Mouse (Mus musculus): ENCODE results near the gene Polr1a. TPM values are rescaled to one million over a fixed set of nuclear protein-coding genes. Genes with fewer than 3 reads are reported as not detected.

Gene Polr1a
- polyA plus RNA-seq, 1 experiment from 2014 or later = 42.0 TPM

- no peaks in the 10 kb centered on the region for H3K9me3 ChIP-seq (replicated peaks)
- peak; percentile 45 for DNase-seq (ENCODE audit: low spot score)
These were observed 19.1 kb downstream of the Polr1a start for GRCm38 (mm10) chr6:71927911-71928310.

DNA sequence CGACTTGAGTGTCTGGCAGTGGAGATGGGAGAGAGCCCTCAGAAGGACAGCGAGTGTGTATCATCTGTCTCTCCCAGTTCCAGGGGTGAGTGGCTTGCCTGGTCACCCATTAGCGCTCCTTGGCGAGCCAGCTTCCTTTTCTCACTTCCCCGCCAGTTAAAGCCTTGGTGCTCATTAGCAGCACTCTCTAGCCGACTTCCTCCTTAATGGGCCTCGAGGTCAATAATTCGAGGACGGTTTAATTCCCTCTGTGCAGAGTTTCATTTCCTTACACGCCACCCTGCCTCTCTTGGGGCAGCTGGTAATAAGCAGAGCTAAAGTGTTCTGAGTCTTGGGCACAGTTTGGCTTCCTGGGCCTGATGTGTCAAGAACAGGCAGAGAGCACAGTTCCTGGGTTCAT, 21.2 kb downstream of the Polr1a start:
- peaks cover 93% of the 10 kb centered on the region for H3K36me3 ChIP-seq
- H3K27me3 ChIP-seq (ENCODE audit: low read depth, poor library complexity, severe bottlenecking) = no peaks in the 10 kb centered on the region
- no peak for DNase-seq (ENCODE audit: low spot score)
- 79% methylated on average over 10 of the region's 10 CpGs for WGBS
- H3K9me3 ChIP-seq (replicated peaks) = no peaks in the 10 kb centered on the region
- H3K4me1 ChIP-seq = peaks cover 13% of the 10 kb centered on the region; the same call in 1 of the 2 replicates
- H3K4me3 ChIP-seq = no peak overlapping the region
- peak overlapping the region; percentile 46; the same call in 1 of the 2 replicates for H3K27ac ChIP-seq

More at GRCm38 (mm10) chr6:71927911-71928310, 19.1 kb downstream of the Polr1a start:
- no peak overlapping the region for H3K27ac ChIP-seq
- H3K4me3 ChIP-seq = no peak overlapping the region
- no peaks in the 10 kb centered on the region for H3K27me3 ChIP-seq (ENCODE audit: low read depth, poor library complexity, severe bottlenecking)
- peaks cover 96% of the 10 kb centered on the region for H3K36me3 ChIP-seq
- peaks cover 13% of the 10 kb centered on the region; the same call in 1 of the 2 replicates for H3K4me1 ChIP-seq

DNA sequence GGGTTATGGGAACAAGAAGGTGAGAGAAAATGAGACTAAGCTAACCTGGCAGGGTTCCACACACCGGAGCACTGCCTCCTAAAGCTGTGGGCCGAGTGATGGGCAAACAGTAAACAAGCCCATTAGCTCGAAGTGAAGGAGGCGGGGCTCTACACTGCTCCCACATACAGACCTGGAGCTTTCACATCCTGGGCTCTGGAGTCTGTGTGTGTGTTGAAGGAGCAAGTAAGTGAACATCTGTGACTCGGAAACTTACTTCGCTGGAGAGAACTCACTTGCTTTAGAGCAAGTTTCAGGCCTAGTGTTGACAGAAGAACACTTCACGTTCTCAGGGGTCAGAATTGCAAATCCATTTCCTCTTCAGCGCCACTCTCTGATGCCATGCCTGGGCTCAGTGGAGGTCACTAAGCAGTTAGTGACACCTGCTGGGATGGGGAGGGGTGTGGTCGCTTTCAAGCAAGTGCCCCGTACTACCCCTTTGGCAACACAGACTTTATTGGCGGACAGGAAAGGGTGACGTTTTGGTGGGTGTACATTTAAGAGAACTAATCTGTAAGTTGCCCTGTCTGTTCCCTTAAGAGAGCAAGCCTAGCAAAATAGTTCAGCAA, 22.1 kb downstream of the Polr1a start:
- H3K9me3 ChIP-seq (replicated peaks) = no peaks in the 10 kb centered on the region
- H3K4me3 ChIP-seq = no peak overlapping the region
- peaks cover 93% of the 10 kb centered on the region for H3K36me3 ChIP-seq
- H3K4me1 ChIP-seq = peaks cover 13% of the 10 kb centered on the region; the same call in 1 of the 2 replicates
- no peak for DNase-seq (ENCODE audit: low spot score)
- H3K27me3 ChIP-seq (ENCODE audit: low read depth, poor library complexity, severe bottlenecking) = no peaks in the 10 kb centered on the region
- peak overlapping the region; percentile 46; the same call in 1 of the 2 replicates for H3K27ac ChIP-seq
- WGBS = 89% methylated on average over 12 of the region's 12 CpGs

DNA sequence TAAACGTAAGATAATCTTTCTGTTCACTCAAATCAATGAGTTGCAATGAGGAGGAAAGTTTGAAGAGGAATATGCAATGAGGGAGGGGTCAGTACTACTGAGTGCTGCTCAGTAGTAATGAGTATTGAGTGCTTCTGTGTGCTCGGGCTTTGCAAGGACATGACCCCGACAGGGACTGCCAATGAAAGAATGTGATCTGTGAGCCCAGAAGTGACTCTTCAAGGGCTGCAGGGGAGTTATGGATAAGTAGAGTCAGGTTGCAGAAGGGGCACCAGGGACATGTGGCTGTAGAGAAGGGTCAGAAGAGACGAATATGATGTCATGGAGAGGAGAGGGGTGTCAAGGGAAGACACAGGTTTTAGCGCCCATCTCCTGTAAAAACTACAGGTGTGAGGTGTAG, 23.5 kb downstream of the Polr1a start:
- peaks cover 93% of the 10 kb centered on the region for H3K36me3 ChIP-seq
- DNase-seq (ENCODE audit: low spot score) = no peak
- WGBS = 86% methylated on average over 5 of the region's 5 CpGs

DNA sequence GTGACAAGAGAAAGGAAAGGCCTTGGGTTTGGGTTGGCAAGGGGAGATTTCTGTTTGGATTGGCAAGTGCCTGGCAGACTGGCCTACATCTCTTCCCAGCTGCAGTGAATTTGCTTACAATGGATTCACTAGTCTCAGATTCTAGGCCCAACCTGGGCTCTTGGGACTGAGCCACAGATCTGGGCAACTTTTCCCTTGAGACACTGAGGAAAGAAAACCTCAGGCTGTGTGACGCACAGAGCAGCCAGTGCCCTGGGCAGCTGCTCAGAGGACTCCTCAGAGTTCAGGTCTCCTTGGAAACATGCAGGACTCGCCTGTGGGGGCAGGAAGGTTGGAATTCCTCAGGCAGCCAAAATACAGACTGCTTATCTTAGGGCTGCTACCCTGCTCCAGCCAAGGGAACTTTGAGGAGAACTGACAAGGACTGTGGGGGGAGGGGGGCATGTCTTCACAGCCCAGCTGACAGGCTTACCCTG, 25.3 kb downstream of the Polr1a start:
- WGBS = 71% methylated on average over 2 of the region's 2 CpGs
- no peak for DNase-seq (ENCODE audit: low spot score)
- Histone ChIP-seq H3K9me3 (replicated peaks) (no peaks in the 10 kb centered on the region), H3K27me3 (ENCODE audit: low read depth, poor library complexity, severe bottlenecking) (no peaks in the 10 kb centered on the region), H3K4me3 (no peak overlapping the region), H3K27ac (0 out of 2 replicates have a peak overlapping the region, but pooled peaks have one; percentile 10), H3K4me1 (peaks cover 13% of the 10 kb centered on the region; the same call in 1 of the 2 replicates), H3K36me3 (peaks cover 96% of the 10 kb centered on the region)

More for the DNA sequence above, 23.5 kb downstream of the Polr1a start:
- no peaks in the 10 kb centered on the region for H3K9me3 ChIP-seq (replicated peaks)
- H3K4me3 ChIP-seq = no peak overlapping the region
- H3K27ac ChIP-seq = no peak overlapping the region
- H3K27me3 ChIP-seq (ENCODE audit: low read depth, poor library complexity, severe bottlenecking) = no peaks in the 10 kb centered on the region
- H3K4me1 ChIP-seq = peaks cover 13% of the 10 kb centered on the region; the same call in 1 of the 2 replicates

- peaks cover 92% of the 10 kb centered on the region for H3K36me3 ChIP-seq
- 92% methylated on average over 2 of the region's 2 CpGs for WGBS
These were observed 26.9 kb downstream of the Polr1a start for GRCm38 (mm10) chr6:71935737-71936136.

GRCm38 (mm10) chr6:71940912-71941311, 32.1 kb downstream of the Polr1a start:
- Histone ChIP-seq H3K27ac (peak overlapping the region; percentile 71; the same call in 1 of the 2 replicates), H3K36me3 (peaks cover 84% of the 10 kb centered on the region), H3K9me3 (replicated peaks) (no peaks in the 10 kb centered on the region), H3K27me3 (ENCODE audit: low read depth, poor library complexity, severe bottlenecking) (no peaks in the 10 kb centered on the region), H3K4me3 (no peak overlapping the region), H3K4me1 (peaks cover 10% of the 10 kb centered on the region)
- 54% methylated on average over 6 of the region's 6 CpGs for WGBS
- DNase-seq (ENCODE audit: low spot score) = no peak

More at GRCm38 (mm10) chr6:71935737-71936136, 26.9 kb downstream of the Polr1a start:
- H3K4me1 ChIP-seq = peaks cover 6% of the 10 kb centered on the region
- no peak overlapping the region for H3K27ac ChIP-seq
- H3K27me3 ChIP-seq (ENCODE audit: low read depth, poor library complexity, severe bottlenecking) = no peaks in the 10 kb centered on the region
- DNase-seq (ENCODE audit: low spot score) = no peak
- no peaks in the 10 kb centered on the region for H3K9me3 ChIP-seq (replicated peaks)
- H3K4me3 ChIP-seq = no peak overlapping the region

- WGBS = 96% methylated on average over 6 of the region's 6 CpGs
- Histone ChIP-seq H3K9me3 (replicated peaks) (no peaks in the 10 kb centered on the region), H3K27ac (no peak overlapping the region), H3K4me3 (no peak overlapping the region), H3K27me3 (ENCODE audit: low read depth, poor library complexity, severe bottlenecking) (no peaks in the 10 kb centered on the region), H3K36me3 (peaks cover 84% of the 10 kb centered on the region), H3K4me1 (peaks cover 10% of the 10 kb centered on the region)
- no peak for DNase-seq (ENCODE audit: low spot score)
These were observed 36.2 kb downstream of the Polr1a start for GRCm38 (mm10) chr6:71945101-71945500.

DNA sequence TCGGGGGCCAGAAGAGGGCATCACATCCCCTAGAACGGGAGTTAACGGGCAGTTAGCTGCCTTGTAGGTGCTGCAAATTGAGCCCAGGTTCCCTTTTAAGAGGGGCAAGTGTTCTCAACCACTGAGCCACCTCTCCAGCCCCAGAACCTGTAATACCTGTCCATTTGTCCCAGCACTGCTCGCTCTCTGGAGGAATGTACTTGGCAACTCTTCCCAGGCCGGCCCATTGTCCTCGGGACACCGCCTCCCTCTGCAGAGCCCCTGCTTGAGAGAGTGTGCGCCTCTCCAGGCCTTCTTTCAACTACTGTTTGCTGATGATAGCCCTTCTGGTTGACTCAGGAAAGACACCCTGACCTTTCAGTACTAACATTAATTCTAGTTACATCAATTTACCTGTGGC, 37.3 kb downstream of the Polr1a start:
- Histone ChIP-seq H3K4me3 (no peak overlapping the region), H3K27me3 (ENCODE audit: low read depth, poor library complexity, severe bottlenecking) (no peaks in the 10 kb centered on the region), H3K4me1 (peaks cover 2% of the 10 kb centered on the region), H3K36me3 (peaks cover 84% of the 10 kb centered on the region), H3K9me3 (replicated peaks) (no peaks in the 10 kb centered on the region), H3K27ac (no peak overlapping the region)
- DNase-seq (ENCODE audit: low spot score) = no peak
- 96% methylated on average over 8 of the region's 8 CpGs for WGBS

- Histone ChIP-seq H3K4me3 (no peak overlapping the region), H3K36me3 (peaks cover 91% of the 10 kb centered on the region), H3K27me3 (ENCODE audit: low read depth, poor library complexity, severe bottlenecking) (no peaks in the 10 kb centered on the region), H3K9me3 (replicated peaks) (no peaks in the 10 kb centered on the region), H3K27ac (no peak overlapping the region), H3K4me1 (no peaks in the 10 kb centered on the region)
- DNase-seq (ENCODE audit: low spot score) = no peak
- WGBS = 83% methylated on average over 3 of the region's 3 CpGs
These were observed 40.9 kb downstream of the Polr1a start for GRCm38 (mm10) chr6:71949721-71950120.

DNA sequence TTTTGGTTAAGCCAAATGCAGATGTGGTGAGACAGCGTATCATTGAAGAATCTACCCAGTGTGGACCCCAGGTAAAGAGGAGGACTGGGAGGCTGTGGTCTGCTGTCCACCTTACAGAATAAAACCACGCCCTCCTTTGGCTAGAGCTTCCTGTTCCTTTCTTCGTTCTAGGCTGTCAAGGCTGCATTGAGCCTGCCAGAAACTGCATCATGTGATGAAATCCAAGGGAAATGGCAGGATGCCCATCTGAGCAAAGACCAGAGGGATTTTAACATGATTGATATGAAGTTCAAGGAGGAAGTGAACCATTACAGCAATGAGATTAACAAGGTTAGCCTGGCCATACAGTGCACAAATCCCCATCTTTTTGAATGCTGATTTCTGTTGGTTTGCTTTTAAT, 41.7 kb downstream of the Polr1a start:
- H3K9me3 ChIP-seq (replicated peaks) = no peaks in the 10 kb centered on the region
- H3K4me1 ChIP-seq = no peaks in the 10 kb centered on the region
- H3K27me3 ChIP-seq (ENCODE audit: low read depth, poor library complexity, severe bottlenecking) = no peaks in the 10 kb centered on the region
- DNase-seq (ENCODE audit: low spot score) = no peak
- 95% methylated on average over 3 of the region's 3 CpGs for WGBS
- H3K27ac ChIP-seq = no peak overlapping the region
- H3K4me3 ChIP-seq = no peak overlapping the region
- H3K36me3 ChIP-seq = peaks cover 92% of the 10 kb centered on the region

DNA sequence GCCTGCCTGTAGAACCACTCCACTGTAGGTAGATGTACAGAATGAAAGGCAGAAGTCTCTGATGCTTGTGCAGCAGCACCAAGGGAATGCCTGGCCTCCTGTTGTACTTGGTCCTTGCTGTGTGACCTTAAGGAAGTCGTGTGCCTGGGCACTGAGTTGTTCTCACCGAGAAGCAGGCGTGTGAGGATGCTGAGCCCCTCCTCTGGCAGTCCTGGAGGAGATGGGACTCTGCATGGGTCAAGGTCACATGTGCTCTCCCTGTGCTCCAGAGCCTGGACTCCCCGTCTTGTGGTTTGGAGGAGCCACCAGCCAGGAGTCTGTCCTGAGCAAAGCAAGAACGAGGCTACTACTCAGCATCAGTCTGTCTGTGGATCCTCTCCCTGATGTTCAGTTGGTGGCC, 42.3 kb downstream of the Polr1a start:
- Histone ChIP-seq H3K4me3 (no peak overlapping the region), H3K4me1 (no peaks in the 10 kb centered on the region), H3K36me3 (peaks cover 86% of the 10 kb centered on the region), H3K9me3 (replicated peaks) (no peaks in the 10 kb centered on the region), H3K27ac (no peak overlapping the region), H3K27me3 (ENCODE audit: low read depth, poor library complexity, severe bottlenecking) (no peaks in the 10 kb centered on the region)
- 90% methylated on average over 5 of the region's 5 CpGs for WGBS
- DNase-seq (ENCODE audit: low spot score) = no peak

- no peak for DNase-seq (ENCODE audit: low spot score)
- no peaks in the 10 kb centered on the region for H3K9me3 ChIP-seq (replicated peaks)
- no peak overlapping the region for H3K4me3 ChIP-seq
- H3K36me3 ChIP-seq = peaks cover 41% of the 10 kb centered on the region
- no peaks in the 10 kb centered on the region for H3K4me1 ChIP-seq
- no peaks in the 10 kb centered on the region for H3K27me3 ChIP-seq (ENCODE audit: low read depth, poor library complexity, severe bottlenecking)
- 93% methylated on average over 5 of the region's 5 CpGs for WGBS
- H3K27ac ChIP-seq = no peak overlapping the region
These were observed 53.3 kb downstream of the Polr1a start for GRCm38 (mm10) chr6:71962119-71962518.
